15 mouse cellular contexts compared by ENCODE assay signal in genomic region chr2:110929126-110929525, GRCm38 (mm10). TPM values are rescaled to one million over a fixed set of nuclear protein-coding genes. Genes with fewer than 3 reads are reported as not detected.
DNase-seq lines count a peak whose midpoint lies in the region; ATAC-seq and TF ChIP-seq lines count a peak whose summit lies in the region.
"Had no signal": no experiment of that assay in that cellular context is flagged by ENCODE, and none has a peak within 500 bp of the region (broad histone marks: within the 10 kb centered on the region; RNA-seq: fewer than 3 reads in every experiment).

No protein-coding gene starts in this region.

- TF ChIP-seq CTCF in cerebellum, adult 2 months (IDR thresholded peaks at IDR 0.05; ENCODE audit: borderline replicate concordance, insufficient read depth, low read depth, low read length): no peak

- DNase-seq in gastrocnemius, postnatal 14 days: peak; percentile 3
- no peak for DNase-seq in gastrocnemius, postnatal 4 days (ENCODE audit: low spot score in 2 of 2)
- DNase-seq in right cerebral cortex, adult 18-20 months: peak; percentile 55
- DNase-seq in right cerebral cortex, postnatal 4 days: no peak
- peak; percentile 74 to 93 for DNase-seq in cerebellum, adult 2 months
- no peak for DNase-seq in kidney, adult 18-20 months
- DNase-seq: kidney, postnatal 14 days; layer of hippocampus, postnatal 36 days; lung, postnatal 4 days had no signal

- no peak for TF ChIP-seq POLR2A in cerebellum, adult 2 months (IDR thresholded peaks at IDR 0.05; ENCODE audit: borderline replicate concordance, insufficient read depth, low read length)

- no peak overlapping the region for H3K27ac ChIP-seq in cerebellum, adult 2 months (ENCODE audit: insufficient read depth, low read length)
- H3K27ac ChIP-seq: limb, embryonic 13.5 days; midbrain, embryonic 12.5 days had no signal

- intact Hi-C loops in gastrocnemius, postnatal 14 days (cut with DNase I; ENCODE audit: low total_unique reads): no loop called here

- no peak for ATAC-seq in activated CD4-positive, CD25-positive, alpha-beta regulatory T cell, adult 4 months
- ATAC-seq: CD4-positive, CD25-positive, alpha-beta regulatory T cell, adult 4 months; intestine, embryonic 16.5 days had no signal

- H3K4me3 ChIP-seq in cerebellum, adult 2 months (replicated peaks; ENCODE audit: insufficient read depth, low read depth, low read length): no peak overlapping the region
- H3K4me3 ChIP-seq: limb, embryonic 13.5 days; midbrain, embryonic 12.5 days had no signal

- peaks cover 3% of the 10 kb centered on the region; the same call in 1 of the 2 replicates for H3K4me1 ChIP-seq in cerebellum, adult 2 months (ENCODE audit: control insufficient read depth, insufficient read depth, low read length)
- H3K4me1 ChIP-seq: limb, embryonic 13.5 days; midbrain, embryonic 12.5 days had no signal

- H3K27me3 ChIP-seq in cerebellum, adult 2 months (ENCODE audit: control insufficient read depth, insufficient read depth, low read length): no peaks in the 10 kb centered on the region
- H3K27me3 ChIP-seq: limb, embryonic 13.5 days; midbrain, embryonic 12.5 days had no signal

RNA-seq across cellular contexts. Expression of gene Ano3, which starts 21.6 kb away (rescaled TPM):
- total RNA-seq in gastrocnemius, postnatal 14 days (2021): under 1 TPM; 0.09 to 0.39 TPM
- total RNA-seq in gastrocnemius, postnatal 4 days (2021): under 1 TPM; 0.10 to 0.34 TPM
- polyA plus RNA-seq in cerebellum, adult 2 months (2012; rRNA removed): 12.1 and 13.8 TPM in 2 replicates
- not detected for polyA plus RNA-seq in activated CD4-positive, CD25-positive, alpha-beta regulatory T cell, adult 4 months (2017; shearing (Covaris generic))
- polyA plus RNA-seq: liver, embryonic 16.5 days had no signal

Comparison
In these comparisons a context has a peak if more than half of its experiments do, and no peak if none do; other contexts are left out.
1. DNase-seq: peak in gastrocnemius, postnatal 14 days (single experiment), right cerebral cortex, adult 18-20 months (single experiment) and cerebellum, adult 2 months (2 of 2); none in gastrocnemius, postnatal 4 days (0 of 2), right cerebral cortex, postnatal 4 days (single experiment) and kidney, adult 18-20 months (single experiment).